Mouse (Mus musculus) CH12.LX (cell line): ENCODE results near the gene Erich2. TPM values are rescaled to one million over a fixed set of nuclear protein-coding genes. Genes with fewer than 3 reads are reported as not detected.

Experiments
- DNase-seq: peaks from one replicate; pipeline ENCODE4 v3.0.0-alpha.2; 2013; ENCODE audit errors: extremely low read depth
- H3K27ac ChIP-seq: 2 replicates; pipeline ENCODE4 v1.5.1; 2012; ENCODE audit warnings: low read depth, mild to moderate bottlenecking, control low read depth, moderate library complexity; ENCODE audit not compliant: insufficient read depth
- H3K27me3 ChIP-seq: replicated peaks from 2 replicates; pipeline ENCODE3; 2012; ENCODE audit warnings: inconsistent platforms
- H3K36me3 ChIP-seq, 2 experiments: replicated peaks in 1 of 2; 2 replicates each; pipeline versions ENCODE3 to v1.6.1; 2012; ENCODE audit warnings: inconsistent platforms in 1 of 2, low read length in 1 of 2, mild to moderate bottlenecking in 1 of 2, mixed read lengths in 1 of 2, moderate library complexity in 1 of 2; ENCODE audit not compliant: control insufficient read depth in 1 of 2, insufficient read depth in 1 of 2
- H3K4me1 ChIP-seq, 2 experiments: 2 replicates each; pipeline ENCODE4 v1.6.1; 2012; ENCODE audit warnings: inconsistent platforms in 1 of 2, moderate library complexity in 1 of 2; ENCODE audit not compliant: insufficient read depth in 2 of 2, control insufficient read depth in 1 of 2
- H3K4me2 ChIP-seq: 2 replicates; pipeline ENCODE4 v1.6.1; 2012; ENCODE audit warnings: low read depth, mild to moderate bottlenecking, control low read depth; ENCODE audit not compliant: poor library complexity, insufficient read depth, severe bottlenecking
- H3K4me3 ChIP-seq, 3 experiments: fragments of 150-350 bp in 1 of 3; sonication (generic) in 1 of 3; replicated peaks in 1 of 3; 2 replicates each; pipeline versions ENCODE3 to v1.5.1; 2011 to 2012; ENCODE audit warnings: low read depth in 2 of 3, low read length in 2 of 3, mild to moderate bottlenecking in 2 of 3, moderate library complexity in 2 of 3, control low read depth in 1 of 3, improper control_type of control experiment in 1 of 3, inconsistent platforms in 1 of 3, mixed read lengths in 1 of 3; ENCODE audit not compliant: poor library complexity in 1 of 3
- H3K79me2 ChIP-seq: replicated peaks from 2 replicates; pipeline ENCODE4 v1.6.1; 2012; ENCODE audit warnings: mild to moderate bottlenecking, moderate library complexity; ENCODE audit not compliant: control insufficient read depth, poor library complexity, insufficient read depth, severe bottlenecking; ENCODE audit errors: extremely low read depth
- H3K9ac ChIP-seq: 2 replicates; pipeline ENCODE4 v1.6.1; 2012; ENCODE audit warnings: low read depth, mild to moderate bottlenecking, control low read depth, moderate library complexity; ENCODE audit not compliant: insufficient read depth
- H3K9me3 ChIP-seq: replicated peaks from 2 replicates; pipeline ENCODE3; 2012; ENCODE audit warnings: low read length, inconsistent platforms, mixed read lengths
- BHLHE40 ChIP-seq: IDR thresholded peaks from 2 replicates; pipeline ENCODE4 v1.6.1; 2011; ENCODE audit warnings: mild to moderate bottlenecking, low read depth, low read length, improper control_type of control experiment
- CHD2 ChIP-seq: IDR thresholded peaks from 2 replicates; pipeline ENCODE4 v1.6.1; 2011; ENCODE audit warnings: low read length, improper control_type of control experiment
- ELF1 ChIP-seq: IDR thresholded peaks from 2 replicates; pipeline ENCODE4 v1.6.1; 2014; ENCODE audit warnings: low read depth, mild to moderate bottlenecking, inconsistent platforms, low read length, improper control_type of control experiment
- EP300 ChIP-seq: IDR thresholded peaks from 2 replicates; pipeline ENCODE4 v1.6.1; 2011; ENCODE audit warnings: low read length, improper control_type of control experiment
- IRF4 ChIP-seq: IDR thresholded peaks from 2 replicates; pipeline ENCODE4 v1.6.1; 2014; ENCODE audit warnings: low read depth, mild to moderate bottlenecking, inconsistent platforms, low read length, improper control_type of control experiment
- JUND ChIP-seq: conservative IDR thresholded peaks from 2 replicates; pipeline ENCODE4 v1.6.1; 2011; ENCODE audit warnings: low read depth, low read length, improper control_type of control experiment
- MAX ChIP-seq: IDR thresholded peaks from 2 replicates; pipeline ENCODE4 v1.6.1; 2011; ENCODE audit warnings: low read length, improper control_type of control experiment
- MXI1 ChIP-seq: IDR thresholded peaks from 2 replicates; pipeline ENCODE4 v1.6.1; 2011; ENCODE audit warnings: mild to moderate bottlenecking, low read depth, low read length, improper control_type of control experiment
- NELFE ChIP-seq: IDR thresholded peaks from 2 replicates; pipeline ENCODE4 v1.6.1; 2011; ENCODE audit warnings: low read depth, low read length, improper control_type of control experiment
- NRF1 ChIP-seq: IDR thresholded peaks from 2 replicates; pipeline ENCODE4 v1.6.1; 2014; ENCODE audit warnings: low read depth, mild to moderate bottlenecking, inconsistent platforms, low read length, improper control_type of control experiment, moderate library complexity
- POLR2A ChIP-seq: IDR thresholded peaks from 2 replicates; pipeline ENCODE4 v1.6.1; 2011; ENCODE audit warnings: low read depth, mild to moderate bottlenecking, improper control_type of control experiment, low read length
- RAD21 ChIP-seq: IDR thresholded peaks from 2 replicates; pipeline ENCODE4 v1.6.1; 2011; ENCODE audit warnings: low read depth, mild to moderate bottlenecking, low read length, improper control_type of control experiment, moderate library complexity
- RCOR1 ChIP-seq: conservative IDR thresholded peaks from 2 replicates; pipeline ENCODE4 v1.6.1; 2012; ENCODE audit warnings: low read depth, mild to moderate bottlenecking, inconsistent platforms, low read length, improper control_type of control experiment
- SIN3A ChIP-seq: IDR thresholded peaks from 2 replicates; pipeline ENCODE4 v1.6.1; 2012; ENCODE audit warnings: low read length, improper control_type of control experiment, inconsistent platforms
- SMC3 ChIP-seq: IDR thresholded peaks from 2 replicates; pipeline ENCODE4 v1.6.1; 2011; ENCODE audit warnings: low read depth, low read length, improper control_type of control experiment
- TCF12 ChIP-seq: IDR thresholded peaks from 2 replicates; pipeline ENCODE4 v1.6.1; 2014; ENCODE audit warnings: low read depth, mild to moderate bottlenecking, inconsistent platforms, low read length, improper control_type of control experiment
- ZKSCAN1 ChIP-seq: IDR thresholded peaks from 2 replicates; pipeline ENCODE4 v1.6.1; 2012; ENCODE audit warnings: low read depth, inconsistent platforms, low read length, improper control_type of control experiment, borderline replicate concordance
- ZMIZ1 ChIP-seq: IDR thresholded peaks from 2 replicates; pipeline ENCODE4 v1.6.1; 2012; ENCODE audit warnings: low read depth, mild to moderate bottlenecking, inconsistent platforms, low read length, improper control_type of control experiment
- ZNF384 ChIP-seq: IDR thresholded peaks from 2 replicates; pipeline ENCODE4 v1.6.1; 2012; ENCODE audit warnings: low read depth, low read length, improper control_type of control experiment, inconsistent platforms
- dilution Hi-C: fragments of 300-500 bp; cut with MboI; formaldehyde crosslinking; loops from 2 replicates; pipeline ENCODE4 v1.14.3; 2020; ENCODE audit warnings: low sequenced_read_pairs; ENCODE audit not compliant: extremely low pct_unique_long_range_greater_than_20kb, extremely low pct_ligation_motif_present
- in situ Hi-C: fragments of 300-500 bp; cut with MboI; formaldehyde crosslinking; loops from 3 replicates; pipeline ENCODE4 v1.14.3; 2019; ENCODE audit warnings: low sequenced_read_pairs, low pct_ligation_motif_present, low pct_unique_long_range_greater_than_20kb, mixed read lengths
- polyA plus RNA-seq: library from polyadenylated mRNA; unstranded; fragments of >175 nt; gene quantifications from 2 replicates; pipeline ENCODE4 v1.2.1, GENCODE M21; 2012; ENCODE audit warnings: low read depth; ENCODE audit not compliant: insufficient read length
- total RNA-seq, 2 experiments: library from RNA; depleted of rRNA; stranded (reverse); fragments of 300-350 nt in 1 of 2; fragments of >200 nt in 1 of 2; gene quantifications; 2 replicates each; pipeline ENCODE4 v1.2.3; 2012 to 2014

The Erich2 gene
- total and polyA plus RNA-seq, 3 experiments: 0.24 TPM; not detected in 2

GRCm38 (mm10) chr2:70563721-70564645 is 55.4 kb downstream of the Erich2 start (continued):
- TF ChIP-seq ELF1: no peak

GRCm38 (mm10) chr2:70564646-70565315 is 56.2 kb downstream of the Erich2 start:
- dilution Hi-C loops: no loop called here
- H3K9ac ChIP-seq: no peak overlapping the region
- H3K4me3 ChIP-seq: no peak overlapping the region
- H3K27me3 ChIP-seq: peaks cover 36% of the 10 kb centered on the region
- H3K4me1 ChIP-seq: peaks cover 2 to 26% of the 10 kb centered on the region in 2 experiments; a peak in 3 of 4 replicates
- H3K9me3 ChIP-seq: peaks cover 17% of the 10 kb centered on the region
- in situ Hi-C loops: loop anchor here (10.0 to 25.0 kb wide), 2 partner anchors 340 to 427 kb away; no protein-coding TSS in a partner anchor
- H3K27ac ChIP-seq: no peak overlapping the region
- no peak for DNase-seq
- no peak for TF ChIP-seq TCF12
- no peak for TF ChIP-seq SMC3
- TF ChIP-seq JUND: no peak
- TF ChIP-seq CHD2: no peak
- no peak for TF ChIP-seq NELFE
- TF ChIP-seq ZMIZ1: no peak
- no peak for TF ChIP-seq MXI1
- no peak for TF ChIP-seq IRF4
- no peak for TF ChIP-seq RAD21
- no peak for TF ChIP-seq EP300
- no peak for TF ChIP-seq POLR2A
- no peak for TF ChIP-seq RCOR1
- TF ChIP-seq BHLHE40: no peak
- TF ChIP-seq ZNF384: no peak
- TF ChIP-seq MAX: no peak
- TF ChIP-seq ZKSCAN1: no peak
- no peak for TF ChIP-seq SIN3A
- TF ChIP-seq NRF1: no peak
- H3K36me3 ChIP-seq: no peaks in the 10 kb centered on the region
- H3K79me2 ChIP-seq: no peaks in the 10 kb centered on the region
- no peak overlapping the region for H3K4me2 ChIP-seq
